Comparison of ENCODE assay signal across 8 mouse cellular contexts in genomic region chr12:79191701-79192100, GRCm38 (mm10). TPM values are rescaled to one million over a fixed set of nuclear protein-coding genes. Genes with fewer than 3 reads are reported as not detected.
DNase-seq lines count a peak whose midpoint lies in the region; ATAC-seq and TF ChIP-seq lines count a peak whose summit lies in the region.

No protein-coding gene starts in this region.

- intact Hi-C loops in left cerebral cortex, adult 2 months (cut with DNase I): loop anchor here (2.0 kb wide), 1 partner anchor 19 kb away; the partner anchor contains the start of gene Vti1b

- peak; percentile 89 for DNase-seq in ZHBTc4 (ENCODE audit: low read depth, low spot score)
- peak; percentile 75 to 81 for DNase-seq in cerebellum, postnatal 25 days
- DNase-seq in frontal cortex, postnatal 25 days (ENCODE audit: low spot score in 2 of 2): peak; percentile 50 to 62
- peak; percentile 84 for DNase-seq in hindbrain, embryonic 14.5 days (ENCODE audit: low spot score)
- peak; percentile 68 to 73 for DNase-seq in left cerebral cortex, adult 2 months (ENCODE audit: extremely low spot score in 1 of 2, low spot score in 2 of 2)
- peak; percentile 79 to 83 for DNase-seq in right cerebral cortex, adult 2 months (ENCODE audit: low spot score in 2 of 2)
- DNase-seq in urinary bladder, postnatal 10 days (ENCODE audit: low spot score): peak; percentile 16

- H3K4me3 ChIP-seq in hindbrain, embryonic 14.5 days (replicated peaks; ENCODE audit: low read length): peak overlapping the region; percentile 48
- peak overlapping the region; percentile 62 for H3K4me3 ChIP-seq in left cerebral cortex, adult 2 months

- peak overlapping the region; percentile 78; the same call in 1 of the 2 replicates for H3K27ac ChIP-seq in hindbrain, embryonic 14.5 days
- H3K27ac ChIP-seq in left cerebral cortex, adult 2 months: peak overlapping the region; percentile 7; the same call in 1 of the 2 replicates

- peaks cover 15% of the 10 kb centered on the region for H3K36me3 ChIP-seq in hindbrain, embryonic 14.5 days (replicated peaks; ENCODE audit: control insufficient read depth, insufficient read depth)

- H3K4me1 ChIP-seq in hindbrain, embryonic 14.5 days (replicated peaks; ENCODE audit: control insufficient read depth, insufficient read depth, low read length): peaks cover 15% of the 10 kb centered on the region

- H3K9ac ChIP-seq in hindbrain, embryonic 14.5 days: peak overlapping the region; percentile 58

- WGBS in hindbrain, embryonic 14.5 days: 5% methylated on average over 14 of the region's 14 CpGs

- TF ChIP-seq CTCF in left cerebral cortex, adult 2 months (IDR thresholded peaks at IDR 0.05): peak; percentile 70

- no peaks in the 10 kb centered on the region for H3K27me3 ChIP-seq in hindbrain, embryonic 14.5 days (ENCODE audit: control insufficient read depth, insufficient read depth, low read length)

- H3K9me3 ChIP-seq in hindbrain, embryonic 14.5 days (ENCODE audit: control insufficient read depth, low read length): no peaks in the 10 kb centered on the region

- H3K4me2 ChIP-seq in hindbrain, embryonic 14.5 days (replicated peaks): peak overlapping the region; percentile 80

- peak; percentile 85 for ATAC-seq in hindbrain, embryonic 14.5 days (ENCODE audit: low FRiP score)
- ATAC-seq in megakaryocyte, adult 5-6 weeks (ENCODE audit: poor library complexity, severe bottlenecking): peak; percentile 90

RNA-seq across cellular contexts. Expression of gene Rdh11, which starts 0.4 kb away (rescaled TPM):
- polyA plus RNA-seq in hindbrain, embryonic 14.5 days (2014; fragmentation: Nextera tagmentation; extraction: Ambion mirVana): 37.5 and 42.3 TPM in 2 replicates
- 10 to 100 TPM; 19.3 to 20.9 TPM for total RNA-seq in left cerebral cortex, adult 2 months (2021)
- total RNA-seq in megakaryocyte, adult 5-6 weeks (2015): 10.1 and 12.7 TPM in 2 replicates
- 12.5 and 13.1 TPM in 2 replicates for total RNA-seq in megakaryocyte, adult 5-6 weeks (2017)

RNA-seq across cellular contexts. Expression of gene Rdh12, which starts 17.0 kb away (rescaled TPM):
- 0.72 TPM in 2 replicates for polyA plus RNA-seq in hindbrain, embryonic 14.5 days (2014; fragmentation: Nextera tagmentation; extraction: Ambion mirVana)
- total RNA-seq in left cerebral cortex, adult 2 months (2021): 1 to 10 TPM; 1.8 to 2.1 TPM
- total RNA-seq in megakaryocyte, adult 5-6 weeks (2015): 14.8 and 21.4 TPM in 2 replicates
- total RNA-seq in megakaryocyte, adult 5-6 weeks (2017): 15.5 and 17.2 TPM in 2 replicates

RNA-seq across cellular contexts. Expression of gene Vti1b, which starts 19.2 kb away (rescaled TPM):
- 189 and 190 TPM in 2 replicates for polyA plus RNA-seq in hindbrain, embryonic 14.5 days (2014; fragmentation: Nextera tagmentation; extraction: Ambion mirVana)
- total RNA-seq in left cerebral cortex, adult 2 months (2021): 100 to 1,000 TPM; 247 to 256 TPM
- total RNA-seq in megakaryocyte, adult 5-6 weeks (2015): 17.5 and 17.7 TPM in 2 replicates
- 192 and 195 TPM in 2 replicates for total RNA-seq in megakaryocyte, adult 5-6 weeks (2017)

Comparison
In these comparisons a context has a peak if more than half of its experiments do, and no peak if none do; other contexts are left out.
1. Peak in every context shown above with its lines: DNase-seq, ATAC-seq, H3K4me3 ChIP-seq and H3K27ac ChIP-seq.
2. DNase-seq: peak in every context shown above with its lines; median percentile 89 in ZHBTc4; 84 in hindbrain, embryonic 14.5 days; 81 in right cerebral cortex, adult 2 months; 78 in cerebellum, postnatal 25 days; 70 in left cerebral cortex, adult 2 months; 56 in frontal cortex, postnatal 25 days; 16 in urinary bladder, postnatal 10 days.
3. RNA of gene Rdh12, which starts 17.0 kb away (total RNA-seq): 14.8 to 21.4 TPM in megakaryocyte, adult 5-6 weeks; 1.8 to 2.1 TPM in left cerebral cortex, adult 2 months; every median in the first group is over 4 times any median in the second.